Comparison of ENCODE assay signal across 7 mouse cellular contexts in the genomic region with DNA sequence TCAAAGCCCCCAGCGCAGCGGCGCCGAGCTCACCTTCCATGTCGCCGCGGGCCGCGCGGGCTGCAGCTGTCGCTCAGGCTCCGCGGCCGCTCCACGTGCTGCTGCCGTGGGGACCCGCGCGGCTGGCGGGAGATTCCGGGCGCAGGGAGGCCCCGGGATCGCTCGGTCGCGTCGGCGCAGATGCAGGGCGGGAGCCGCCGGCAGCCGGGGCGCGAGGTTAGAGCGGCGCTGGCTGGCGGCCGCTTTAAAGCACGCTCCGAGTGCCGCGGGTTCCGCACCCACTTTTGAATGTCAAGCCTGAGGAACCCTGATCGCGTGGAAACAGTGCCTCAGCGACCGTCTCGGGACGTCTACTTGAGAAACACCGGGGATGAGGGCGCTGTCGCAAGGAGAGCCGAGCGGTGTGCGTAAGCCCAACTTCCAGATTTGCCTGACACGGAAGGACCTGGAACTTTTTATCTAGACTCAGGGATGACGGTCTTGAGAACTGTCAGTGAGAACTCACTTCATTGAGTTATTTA. TPM values are rescaled to one million over a fixed set of nuclear protein-coding genes. Genes with fewer than 3 reads are reported as not detected.
A peak's percentile ranks its signal among the peaks of the same experiment; 100 is the strongest.
DNase-seq lines count a peak whose midpoint lies in the region; ATAC-seq and TF ChIP-seq lines count a peak whose summit lies in the region.

A gene (minus strand): TSS at position 321 of the 521 bp plus-strand sequence.

- H3K4me3 ChIP-seq in E14TG2a.4 (replicated peaks; ENCODE audit: low read length), result peak within 1 kb of the TSS; percentile 76
- peak within 1 kb of the TSS; percentile 35 for H3K4me3 ChIP-seq in forebrain, embryonic 11.5 days (ENCODE audit: low read depth, low read length)
- peak within 1 kb of the TSS; percentile 39 for H3K4me3 ChIP-seq in hindbrain, embryonic 14.5 days (replicated peaks; ENCODE audit: low read length)
- H3K4me3 ChIP-seq in liver, embryonic 12.5 days, result peak within 1 kb of the TSS; percentile 46
- H3K4me3 ChIP-seq in stomach, embryonic 14.5 days (ENCODE audit: low read depth, low read length), result peak within 1 kb of the TSS; percentile 38

- peaks cover 3% of the 10 kb centered on the region; the same call in 1 of the 2 replicates for H3K9me3 ChIP-seq in E14TG2a.4 (ENCODE audit: low read length)
- no peaks in the 10 kb centered on the region for H3K9me3 ChIP-seq in forebrain, embryonic 11.5 days (ENCODE audit: control insufficient read depth, low read length)
- H3K9me3 ChIP-seq in hindbrain, embryonic 14.5 days (ENCODE audit: control insufficient read depth, low read length), result no peaks in the 10 kb centered on the region
- no peaks in the 10 kb centered on the region for H3K9me3 ChIP-seq in liver, embryonic 12.5 days (replicated peaks)
- no peaks in the 10 kb centered on the region for H3K9me3 ChIP-seq in stomach, embryonic 14.5 days (ENCODE audit: control insufficient read depth, low read depth, low read length)

- under 1% methylated on average over 58 of the region's 58 CpGs for WGBS in forebrain, embryonic 11.5 days
- 1% methylated on average over 51 of the region's 58 CpGs for WGBS in hindbrain, embryonic 14.5 days
- 3% methylated on average over 58 of the region's 58 CpGs for WGBS in liver, embryonic 12.5 days (ENCODE audit: insufficient replicate concordance)
- WGBS in stomach, embryonic 14.5 days, result under 1% methylated on average over 58 of the region's 58 CpGs

- ATAC-seq in activated CD4-positive, CD25-positive, alpha-beta regulatory T cell, adult 4 months, result peak; percentile 18
- ATAC-seq in forebrain, embryonic 11.5 days (replicated peaks; ENCODE audit: low FRiP score), result no peak
- ATAC-seq in hindbrain, embryonic 14.5 days (ENCODE audit: low FRiP score), result no peak
- no peak for ATAC-seq in liver, embryonic 12.5 days
- ATAC-seq in stomach, embryonic 14.5 days (ENCODE audit: insufficient number of reproducible peaks, insufficient read depth, low FRiP score, low read depth), result no peak

- TF ChIP-seq CTCF in E14TG2a.4 (conservative IDR thresholded peaks at IDR 0.05; ENCODE audit: low read length), result no peak

- peak within 1 kb of the TSS; percentile 70 for H3K4me2 ChIP-seq in forebrain, embryonic 11.5 days (ENCODE audit: low read depth, low read length, severe bottlenecking)
- peak within 1 kb of the TSS; percentile 81 for H3K4me2 ChIP-seq in hindbrain, embryonic 14.5 days (replicated peaks)
- peak within 1 kb of the TSS; percentile 65 for H3K4me2 ChIP-seq in liver, embryonic 12.5 days
- H3K4me2 ChIP-seq in stomach, embryonic 14.5 days (replicated peaks; ENCODE audit: low read depth, low read length), result peak within 1 kb of the TSS; percentile 92

- H3K36me3 ChIP-seq in E14TG2a.4 (ENCODE audit: insufficient read depth, low read length), result no peaks in the 10 kb centered on the region
- no peaks in the 10 kb centered on the region for H3K36me3 ChIP-seq in forebrain, embryonic 11.5 days (ENCODE audit: control insufficient read depth, insufficient read depth, low read length)
- no peaks in the 10 kb centered on the region for H3K36me3 ChIP-seq in hindbrain, embryonic 14.5 days (replicated peaks; ENCODE audit: control insufficient read depth, insufficient read depth)
- H3K36me3 ChIP-seq in liver, embryonic 12.5 days, result no peaks in the 10 kb centered on the region
- no peaks in the 10 kb centered on the region for H3K36me3 ChIP-seq in stomach, embryonic 14.5 days (ENCODE audit: control insufficient read depth, insufficient read depth, low read length)

- H3K27ac ChIP-seq in forebrain, embryonic 11.5 days (ENCODE audit: low read depth, low read length), result no peak within 1 kb of the TSS
- no peak within 1 kb of the TSS for H3K27ac ChIP-seq in hindbrain, embryonic 14.5 days
- H3K27ac ChIP-seq in liver, embryonic 12.5 days, result no peak within 1 kb of the TSS
- H3K27ac ChIP-seq in stomach, embryonic 14.5 days (ENCODE audit: low read length), result no peak within 1 kb of the TSS

- H3K27me3 ChIP-seq in E14TG2a.4 (ENCODE audit: insufficient read depth, low read length), result peaks cover 87% of the 10 kb centered on the region
- H3K27me3 ChIP-seq in forebrain, embryonic 11.5 days (ENCODE audit: control insufficient read depth, insufficient read depth, low read length), result peaks cover 61% of the 10 kb centered on the region
- peaks cover 93% of the 10 kb centered on the region for H3K27me3 ChIP-seq in hindbrain, embryonic 14.5 days (ENCODE audit: control insufficient read depth, insufficient read depth, low read length)
- H3K27me3 ChIP-seq in liver, embryonic 12.5 days (replicated peaks), result peaks cover 95% of the 10 kb centered on the region
- H3K27me3 ChIP-seq in stomach, embryonic 14.5 days (ENCODE audit: control insufficient read depth, insufficient read depth, low read length), result peaks cover 38% of the 10 kb centered on the region

- peaks cover 7% of the 10 kb centered on the region for H3K4me1 ChIP-seq in E14TG2a.4 (replicated peaks; ENCODE audit: low read depth, low read length)
- peaks cover 8% of the 10 kb centered on the region; the same call in 1 of the 2 replicates for H3K4me1 ChIP-seq in forebrain, embryonic 11.5 days (replicated peaks; ENCODE audit: control insufficient read depth, insufficient read depth, low read length)
- H3K4me1 ChIP-seq in hindbrain, embryonic 14.5 days (replicated peaks; ENCODE audit: control insufficient read depth, insufficient read depth, low read length), result peaks cover 4% of the 10 kb centered on the region
- H3K4me1 ChIP-seq in liver, embryonic 12.5 days, result peaks cover 20% of the 10 kb centered on the region
- H3K4me1 ChIP-seq in stomach, embryonic 14.5 days (ENCODE audit: control insufficient read depth, insufficient read depth, low read length), result peaks cover 8% of the 10 kb centered on the region

- peak within 1 kb of the TSS; percentile 12 for H3K9ac ChIP-seq in forebrain, embryonic 11.5 days (ENCODE audit: low read length)
- peak within 1 kb of the TSS; percentile 47 for H3K9ac ChIP-seq in hindbrain, embryonic 14.5 days
- peak within 1 kb of the TSS; percentile 35 for H3K9ac ChIP-seq in liver, embryonic 12.5 days
- H3K9ac ChIP-seq in stomach, embryonic 14.5 days (replicated peaks; ENCODE audit: low read depth, low read length), result no peak within 1 kb of the TSS; the same call in 1 of the 2 replicates

- DNase-seq in forebrain, embryonic 11.5 days (ENCODE audit: low spot score), result peak; percentile 69
- peak; percentile 36 for DNase-seq in hindbrain, embryonic 14.5 days (ENCODE audit: low spot score)
- DNase-seq in naive thymus-derived CD4-positive, alpha-beta T cell, adult 2 months (ENCODE audit: low read depth), result peak; percentile 83

RNA-seq across cellular contexts. Expression of the gene that starts here (rescaled TPM):
- polyA plus RNA-seq in activated CD4-positive, CD25-positive, alpha-beta regulatory T cell, adult 4 months (2017; shearing (Covaris generic)), result 100 to 1,000 TPM in 1 of 2 experiments, 10 to 100 TPM in 1; 95.8 to 124 TPM
- 0.08 TPM in 1 of 2 replicates, not detected in the other for polyA plus RNA-seq in forebrain, embryonic 11.5 days (2014; fragmentation: Nextera tagmentation; extraction: Ambion mirVana)
- 0.24 and 0.33 TPM in 2 replicates for polyA plus RNA-seq in hindbrain, embryonic 14.5 days (2014; fragmentation: Nextera tagmentation; extraction: Ambion mirVana)
- 0.07 and 0.12 TPM in 2 replicates for polyA plus RNA-seq in liver, embryonic 12.5 days (2016; fragmentation: Nextera tagmentation; extraction: Ambion mirVana)
- polyA plus RNA-seq in stomach, embryonic 14.5 days (2014; fragmentation: Nextera tagmentation; extraction: Ambion mirVana), result 0.23 and 0.41 TPM in 2 replicates

Comparison
In these comparisons a context has a peak if more than half of its experiments do, and no peak if none do; other contexts are left out.
1. RNA of the gene that starts here (polyA plus RNA-seq): 95.8 to 124 TPM in activated CD4-positive, CD25-positive, alpha-beta regulatory T cell, adult 4 months; 0.24 to 0.33 TPM in hindbrain, embryonic 14.5 days, 0.23 to 0.41 TPM in stomach, embryonic 14.5 days, 0.07 to 0.12 TPM in liver, embryonic 12.5 days and 0.08 TPM in forebrain, embryonic 11.5 days; every median in the first group is over 10 times any median in the second.
2. Peak in DNase-seq, H3K4me3 ChIP-seq, H3K9ac ChIP-seq and H3K4me2 ChIP-seq in forebrain, embryonic 11.5 days; RNA of the gene not detected or under 1 TPM.
3. Peak in DNase-seq, H3K4me3 ChIP-seq, H3K9ac ChIP-seq and H3K4me2 ChIP-seq in hindbrain, embryonic 14.5 days; RNA of the gene not detected or under 1 TPM.
4. Peak in every context shown above with its lines, with median percentiles within 50 percentile points of each other: H3K4me3 ChIP-seq, DNase-seq and H3K4me2 ChIP-seq.